30 mouse cellular contexts compared by ENCODE assay signal in the genomic region with DNA sequence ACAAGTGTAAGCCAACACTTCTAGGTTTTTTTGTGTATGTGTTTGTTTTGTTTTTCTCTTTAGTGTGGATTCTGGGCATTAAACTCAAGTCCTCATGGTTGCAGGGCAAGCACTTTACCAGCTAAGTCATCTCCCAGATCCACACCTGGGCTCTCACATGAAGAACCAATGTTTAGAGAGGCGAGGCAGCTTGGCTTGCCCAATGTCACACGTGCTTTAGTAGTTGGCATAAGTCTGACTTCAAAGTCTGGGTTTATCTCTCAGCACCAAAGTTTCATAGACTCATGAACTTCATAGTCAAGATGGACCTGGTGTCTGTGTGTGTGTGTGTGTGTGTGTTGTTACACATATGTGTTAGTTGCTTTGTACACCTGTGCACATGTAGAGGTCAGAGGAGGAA.
"Had no signal": no experiment of that assay in that cellular context is flagged by ENCODE, and none has a peak within 500 bp of the region (broad histone marks: within the 10 kb centered on the region; RNA-seq: fewer than 3 reads in every experiment).

No protein-coding gene starts in this region.

- H3K36me3 ChIP-seq: limb, embryonic 10.5 days; limb, embryonic 12.5 days; limb, embryonic 13.5 days; limb, embryonic 15.5 days; liver, embryonic 13.5 days; liver, embryonic 15.5 days; lung, embryonic 15.5 days; midbrain, embryonic 10.5 days; midbrain, embryonic 12.5 days; midbrain, embryonic 13.5 days; midbrain, embryonic 15.5 days; neural tube, embryonic 12.5 days had no signal

- H3K27me3 ChIP-seq: limb, embryonic 12.5 days; limb, embryonic 13.5 days; limb, embryonic 15.5 days; liver, embryonic 13.5 days; liver, embryonic 15.5 days; lung, embryonic 15.5 days; neural tube, embryonic 12.5 days had no signal

- ATAC-seq: liver, postnatal 0 days; lung, postnatal 0 days; midbrain, embryonic 16.5 days had no signal

- H3K9ac ChIP-seq: limb, embryonic 12.5 days; limb, embryonic 13.5 days; limb, embryonic 15.5 days; liver, embryonic 13.5 days; liver, embryonic 14.5 days; liver, embryonic 15.5 days; liver, postnatal 0 days; lung, embryonic 14.5 days; lung, embryonic 15.5 days; midbrain, embryonic 12.5 days; midbrain, embryonic 13.5 days; midbrain, embryonic 15.5 days; neural tube, embryonic 12.5 days had no signal

- DNase-seq: left cerebral cortex, postnatal 4 days; liver; liver, embryonic 13.5 days; liver, postnatal 0 days; lung, adult 18-20 months; lung, adult 2 months; lung, embryonic 14.5 days; lung, postnatal 10 days; lung, postnatal 14 days; lung, postnatal 36 days; lung, postnatal 4 days had no signal

- H3K9me3 ChIP-seq: limb, embryonic 10.5 days; limb, embryonic 12.5 days; limb, embryonic 13.5 days; limb, embryonic 15.5 days; liver, embryonic 13.5 days; liver, embryonic 15.5 days; lung, embryonic 15.5 days; megakaryocyte, embryonic 14.5 days; midbrain, embryonic 10.5 days; midbrain, embryonic 12.5 days; midbrain, embryonic 13.5 days; midbrain, embryonic 15.5 days; neural tube, embryonic 12.5 days had no signal

- H3K4me2 ChIP-seq: limb, embryonic 12.5 days; limb, embryonic 13.5 days; limb, embryonic 15.5 days; liver, embryonic 11.5 days; liver, embryonic 13.5 days; liver, embryonic 15.5 days; lung, embryonic 14.5 days; lung, embryonic 15.5 days; midbrain, embryonic 12.5 days; midbrain, embryonic 13.5 days; midbrain, embryonic 15.5 days; neural tube, embryonic 12.5 days had no signal

- H3K27ac ChIP-seq: left cerebral cortex, adult 2 months; limb, embryonic 10.5 days; limb, embryonic 12.5 days; limb, embryonic 13.5 days; liver, embryonic 13.5 days; liver, embryonic 14.5 days; liver, embryonic 15.5 days; macrophage; neural tube, embryonic 12.5 days had no signal

- H3K4me3 ChIP-seq: left cerebral cortex, adult 2 months; limb, embryonic 10.5 days; limb, embryonic 12.5 days; limb, embryonic 13.5 days; limb, embryonic 15.5 days; liver, embryonic 13.5 days; liver, embryonic 15.5 days; lung, embryonic 15.5 days; megakaryocyte, embryonic 14.5 days; midbrain, embryonic 10.5 days; midbrain, embryonic 12.5 days; midbrain, embryonic 13.5 days; midbrain, embryonic 15.5 days; myocyte; neural tube, embryonic 12.5 days had no signal
